Mouse (Mus musculus): ENCODE measurements around the gene Nat8f2.
"Not testable (repeated sequence)": the region's sequence is repeated elsewhere in the genome, so short reads cannot be mapped to it uniquely, and the experiment has no call there.

Nat8f2 gene

DNA sequence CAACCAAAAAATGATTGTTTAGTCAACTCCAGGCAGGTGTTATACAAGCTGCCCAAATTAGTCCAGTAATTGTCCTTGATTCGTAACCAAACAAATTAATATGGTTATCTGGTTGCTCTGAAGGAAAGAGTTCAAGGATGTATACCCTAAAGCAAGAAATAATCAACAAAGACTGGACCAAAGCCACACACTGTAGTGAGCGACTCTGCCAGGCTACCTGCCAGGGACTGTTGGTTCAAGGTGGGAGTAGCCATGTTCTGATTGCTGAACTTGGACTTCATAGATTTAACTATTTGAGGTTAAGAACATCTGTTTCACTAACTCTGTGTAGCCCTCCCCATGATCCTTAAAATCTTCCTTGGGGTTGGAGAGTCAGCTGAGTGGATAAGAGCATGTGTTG is 5.8 kb downstream of the Nat8f2 start:
- DNase-seq = no peak

DNA sequence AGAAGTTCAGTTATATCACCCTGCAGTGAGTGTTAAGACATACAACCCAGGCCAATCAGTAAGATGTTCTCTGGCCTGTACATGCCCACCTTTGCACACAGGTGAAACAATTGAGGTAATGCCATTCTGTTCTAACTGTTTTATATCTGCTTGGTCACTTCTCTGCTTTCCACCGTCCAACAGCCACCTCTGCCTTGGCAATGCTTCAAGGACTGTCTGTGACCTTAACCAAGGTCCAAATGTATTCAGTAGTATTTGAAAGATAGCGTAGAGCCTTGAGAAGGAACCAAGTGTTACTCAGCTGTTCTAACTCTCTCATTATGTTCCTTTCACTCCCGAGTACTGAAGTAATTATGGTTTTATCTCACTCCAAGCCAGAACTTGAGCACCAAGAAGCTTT is 6.4 kb downstream of the Nat8f2 start:
- DNase-seq = peak; percentile 28

DNA sequence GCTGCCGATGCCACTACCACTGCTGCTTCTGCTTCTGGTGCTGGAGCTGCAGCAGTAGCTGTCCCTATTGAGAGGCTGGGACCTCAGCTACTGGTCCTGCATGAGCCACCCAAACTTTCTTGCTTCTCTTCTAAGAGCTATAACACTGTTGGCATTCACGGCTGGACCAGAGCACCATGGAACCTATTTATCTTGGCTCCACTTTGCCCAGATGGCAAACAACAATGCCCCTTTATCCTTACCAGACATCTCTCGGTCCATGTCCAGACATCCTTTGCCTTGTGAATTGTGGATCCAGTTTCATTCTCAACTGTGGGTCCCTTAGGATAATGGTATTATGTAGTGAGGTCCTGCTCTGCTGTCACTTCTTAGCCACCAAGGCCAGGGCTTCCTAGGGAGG is 7.7 kb downstream of the Nat8f2 start:
- no peak for DNase-seq

DNA sequence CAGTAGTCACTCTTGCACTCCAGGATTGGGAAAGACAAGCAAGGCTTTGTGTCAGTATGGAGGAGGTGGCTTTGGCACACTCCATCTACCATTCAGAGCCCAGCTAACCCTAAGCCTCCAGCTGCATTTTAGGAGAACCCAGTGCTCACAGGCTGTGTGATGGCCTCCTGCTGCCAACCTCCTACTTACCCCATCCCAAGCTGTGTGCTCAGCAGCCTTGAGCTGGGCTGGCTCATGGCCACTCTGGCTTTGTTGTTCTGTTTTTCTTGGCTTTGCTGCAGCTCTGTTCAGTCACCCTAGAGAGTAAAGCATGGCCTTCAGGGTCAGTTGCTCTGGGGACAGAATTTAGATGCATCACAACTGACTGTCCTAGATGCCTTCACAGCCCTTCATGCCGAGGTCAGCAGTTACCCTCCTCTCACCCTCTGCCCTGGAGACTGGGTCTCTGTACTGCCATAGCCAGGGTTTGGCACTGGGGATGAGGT is 12.7 kb downstream of the Nat8f2 start:
- peak; percentile 72 for DNase-seq

DNA sequence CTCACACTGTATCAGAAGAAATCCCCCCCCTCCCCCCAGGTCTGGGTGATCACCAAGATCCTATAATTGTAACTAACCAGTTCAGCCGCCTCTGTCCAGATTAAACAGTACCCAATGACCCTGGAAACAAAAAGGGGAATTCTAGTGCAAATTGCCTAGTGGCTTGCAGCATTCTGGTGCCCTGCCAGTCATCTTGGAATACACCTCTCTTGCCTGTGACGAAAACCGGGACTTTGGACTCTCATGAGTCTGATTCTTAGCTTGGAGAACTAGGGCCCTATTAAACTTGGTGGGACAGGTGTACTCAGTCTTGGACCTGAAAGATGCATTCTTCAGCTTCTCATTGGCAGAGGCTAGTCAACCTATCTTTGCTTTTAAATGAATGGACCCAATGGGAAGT is 15.5 kb downstream of the Nat8f2 start:
- DNase-seq = peak; percentile 53

DNA sequence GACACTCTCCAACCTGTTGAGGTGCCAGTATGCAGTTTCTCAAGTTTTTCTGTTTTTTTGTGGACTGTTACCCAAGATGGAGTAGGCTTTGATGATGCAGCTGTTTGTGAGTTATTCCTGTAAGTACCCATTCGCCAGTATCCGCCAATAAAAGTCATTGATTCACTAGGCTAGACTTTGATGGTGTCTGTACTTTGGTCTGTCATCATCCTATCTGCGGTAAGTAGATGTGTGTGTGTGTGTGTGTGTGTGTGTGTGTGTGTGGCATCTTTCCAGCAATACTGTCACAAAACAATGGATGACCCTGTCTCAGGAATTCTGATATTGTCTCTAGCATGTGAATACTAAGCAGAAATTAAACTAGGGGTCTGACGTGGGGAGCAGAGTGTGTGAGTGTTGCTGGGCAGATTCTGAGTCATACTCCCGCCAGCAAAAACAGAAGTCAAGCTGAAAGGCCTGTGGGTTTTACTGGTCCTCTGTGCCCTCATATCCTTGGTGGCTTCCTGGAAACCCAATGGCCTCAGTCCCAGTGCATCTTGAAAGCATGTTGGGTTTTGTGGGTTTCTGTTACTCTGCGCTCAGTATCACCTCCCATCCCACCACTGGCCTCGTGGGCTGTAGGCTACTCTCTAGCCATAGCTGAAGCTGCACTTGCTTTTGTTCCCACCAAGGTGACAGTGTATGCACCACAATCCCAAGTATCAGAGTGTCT is 17.7 kb downstream of the Nat8f2 start:
- DNase-seq = no peak

DNA sequence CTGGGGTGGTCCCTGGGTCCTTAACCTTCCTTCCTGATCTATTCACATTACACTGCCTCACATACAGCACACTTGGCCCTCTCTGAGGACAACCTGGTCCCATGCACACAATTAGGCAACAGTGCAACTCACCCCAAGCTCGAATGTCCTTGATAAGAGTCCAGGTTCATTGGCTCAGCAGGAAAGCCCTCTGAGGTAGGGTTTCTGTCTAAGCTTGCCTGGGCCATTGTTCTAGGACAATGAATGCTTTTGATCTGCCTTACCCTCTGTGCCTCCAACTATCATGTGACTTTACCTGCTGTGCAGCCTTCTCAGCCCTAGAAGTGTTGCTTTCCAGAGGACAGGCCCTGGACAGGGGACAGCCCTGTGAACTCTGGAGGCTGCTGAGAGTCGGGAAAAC is 19.7 kb downstream of the Nat8f2 start:
- no peak for DNase-seq

DNA sequence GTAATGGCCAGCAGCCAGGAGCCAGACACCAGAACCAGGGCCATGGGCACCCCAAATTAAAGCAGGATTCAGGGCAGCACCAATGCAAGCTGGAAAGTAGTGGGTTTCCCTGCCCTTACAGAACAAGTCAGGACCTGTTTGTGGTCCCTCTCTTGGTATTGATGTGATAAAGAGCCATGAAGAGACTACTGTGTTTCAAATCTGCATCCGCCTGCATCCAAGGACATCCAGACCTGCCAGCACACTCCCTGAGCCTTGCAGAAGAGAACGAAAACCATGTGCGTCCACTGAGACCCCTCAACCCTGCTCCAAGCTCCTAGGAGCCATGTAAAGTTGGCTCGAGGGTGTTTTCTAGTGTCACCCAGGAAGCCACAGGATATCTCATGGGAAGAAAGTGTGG is 20.8 kb downstream of the Nat8f2 start:
- no peak for DNase-seq

DNA sequence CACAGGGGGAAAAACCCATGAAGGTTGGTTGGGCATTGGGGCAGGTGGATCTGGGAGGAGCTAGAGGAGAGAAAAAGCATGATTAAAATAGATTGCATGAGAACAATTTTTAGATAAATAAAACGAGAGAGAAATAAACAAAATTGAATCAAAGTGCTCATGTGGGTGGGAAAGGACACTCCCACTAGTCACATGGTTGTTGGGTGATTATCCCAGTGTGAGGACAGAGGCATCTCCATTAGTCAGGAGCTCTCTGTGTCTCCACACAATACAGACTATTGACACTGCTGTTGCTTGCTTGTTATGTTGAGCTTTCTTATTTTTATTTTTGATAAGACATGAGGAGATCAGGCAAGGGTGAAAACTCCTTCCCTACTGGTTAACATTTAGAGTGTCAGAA is 22.0 kb downstream of the Nat8f2 start:
- DNase-seq = no peak

DNA sequence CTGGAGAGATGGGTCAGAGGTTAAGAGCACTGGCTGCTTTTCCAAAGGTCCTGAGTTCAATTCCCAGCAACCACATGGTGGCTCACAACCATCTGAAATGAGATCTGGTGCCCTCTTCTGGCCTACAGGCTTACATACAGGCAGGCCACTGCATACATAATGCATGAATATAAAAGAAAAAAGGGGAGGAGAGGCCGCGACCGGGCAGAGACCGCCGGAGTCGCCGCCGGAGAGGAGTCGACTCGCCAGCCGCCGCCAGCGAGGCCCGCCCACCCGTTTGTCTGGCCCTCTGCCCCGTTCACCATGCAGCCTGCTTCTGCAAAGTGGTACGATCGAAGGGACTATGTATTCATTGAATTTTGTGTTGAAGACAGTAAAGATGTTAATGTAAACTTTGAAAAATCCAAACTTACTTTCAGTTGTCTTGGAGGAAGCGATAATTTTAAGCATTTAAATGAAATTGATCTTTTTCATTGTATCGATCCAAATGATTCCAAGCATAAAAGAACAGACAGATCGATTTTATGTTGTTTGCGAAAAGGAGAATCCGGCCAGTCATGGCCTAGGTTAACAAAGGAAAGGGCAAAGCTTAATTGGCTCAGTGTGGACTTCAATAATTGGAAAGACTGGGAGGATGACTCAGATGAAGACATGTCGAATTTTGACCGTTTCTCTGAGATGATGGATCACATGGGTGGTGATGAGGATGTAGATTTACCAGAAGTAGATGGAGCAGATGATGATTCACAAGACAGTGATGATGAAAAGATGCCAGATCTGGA is 25.1 kb downstream of the Nat8f2 start:
- not testable (repeated sequence) for DNase-seq

DNA sequence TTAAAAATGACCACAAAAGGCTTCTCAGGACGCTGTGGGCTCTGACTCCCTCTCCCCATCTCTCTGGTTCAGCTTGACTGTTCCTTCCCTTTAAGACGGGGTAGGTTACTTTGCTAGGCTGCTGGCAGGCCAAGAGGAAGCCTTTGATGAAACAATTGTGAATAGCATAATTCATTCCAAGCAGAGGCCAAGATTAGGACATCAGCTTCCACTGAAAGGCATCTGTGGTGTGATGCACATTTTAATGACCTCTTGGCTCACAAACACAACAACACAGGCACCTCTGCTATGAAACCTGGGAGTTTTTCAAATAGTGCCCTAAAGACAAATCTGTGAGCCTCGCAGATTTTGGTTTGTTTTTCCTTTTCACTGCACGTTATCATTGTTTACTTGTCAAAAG is 29.0 kb downstream of the Nat8f2 start:
- no peak for DNase-seq

DNA sequence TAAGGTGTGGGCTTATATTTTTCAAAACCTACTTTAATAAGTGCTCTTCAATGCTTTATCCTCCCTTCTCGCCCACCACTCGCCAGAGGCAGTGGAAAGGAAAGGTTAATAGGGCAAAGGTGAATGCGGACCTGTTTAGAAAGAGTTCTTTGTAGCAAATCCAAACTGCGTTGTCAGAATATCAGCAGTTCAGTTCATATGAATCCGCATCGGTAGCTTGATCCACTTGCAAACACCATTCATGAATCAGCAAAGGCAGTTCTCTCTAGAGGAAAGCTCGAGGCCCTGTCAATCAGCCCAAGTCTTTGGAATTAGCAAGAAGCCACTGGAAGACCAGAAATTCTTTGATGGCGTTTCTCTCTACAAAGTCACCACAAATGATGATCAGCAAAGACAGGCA is 30.3 kb downstream of the Nat8f2 start:
- DNase-seq = no peak

DNA sequence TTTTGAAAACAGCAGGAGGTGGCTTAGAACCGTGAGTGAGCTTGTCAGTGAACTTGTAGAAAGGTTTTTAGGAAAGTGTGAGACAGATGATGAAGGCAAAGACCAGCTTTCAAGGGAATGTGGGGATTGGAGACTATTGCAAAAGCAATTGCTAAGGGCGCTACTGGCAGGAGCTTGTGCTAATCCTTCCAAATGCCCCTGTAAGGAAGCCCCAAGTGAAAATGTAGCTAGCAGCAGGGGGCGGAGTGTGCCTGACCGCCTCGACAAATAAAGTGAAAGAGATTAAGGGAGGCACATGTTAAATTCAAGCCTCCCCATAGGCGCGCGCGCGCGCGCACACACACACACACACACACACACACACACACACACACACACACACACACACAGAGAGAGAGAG is 31.7 kb downstream of the Nat8f2 start:
- peak; percentile 60 for DNase-seq

DNA sequence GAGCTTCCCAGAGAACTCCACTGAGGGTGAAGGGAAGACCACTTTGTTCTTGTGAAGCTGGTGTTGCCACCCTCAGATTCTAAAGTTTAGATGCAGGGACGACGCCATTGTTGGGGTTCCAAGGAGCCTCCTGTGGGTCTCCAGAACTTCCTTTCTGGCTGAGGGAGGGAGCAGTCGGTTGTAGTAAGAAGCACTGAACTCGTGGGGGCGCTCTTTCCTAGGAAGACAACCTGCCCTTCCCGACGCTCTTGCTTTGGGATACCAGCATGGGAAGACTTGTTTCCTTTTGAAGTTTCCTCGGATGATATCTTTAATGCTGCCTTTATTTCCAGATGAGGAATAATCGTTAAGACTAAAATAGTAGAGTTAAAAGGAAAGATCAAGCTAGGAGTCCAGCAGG is 32.1 kb downstream of the Nat8f2 start:
- DNase-seq = peak; percentile 73

DNA sequence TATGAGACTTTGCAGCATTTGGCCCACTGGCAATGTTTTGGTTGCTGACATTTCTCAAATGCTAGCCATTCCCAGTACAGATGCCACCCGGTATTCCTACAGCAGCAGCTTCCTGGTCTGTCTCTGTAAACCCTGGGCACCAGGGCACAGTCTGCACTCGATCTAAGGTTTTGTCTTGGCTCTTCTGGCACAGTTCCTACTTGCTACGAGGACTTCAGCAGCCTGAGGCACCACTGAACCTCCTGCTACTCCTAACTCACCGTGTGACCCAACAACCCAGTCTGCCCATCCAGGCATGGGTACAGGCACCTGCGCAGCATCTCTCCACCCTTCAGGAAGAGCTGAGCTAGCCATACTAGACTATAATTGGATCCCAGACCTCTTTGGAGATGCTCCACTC is 32.9 kb downstream of the Nat8f2 start:
- DNase-seq = not testable (repeated sequence)

DNA sequence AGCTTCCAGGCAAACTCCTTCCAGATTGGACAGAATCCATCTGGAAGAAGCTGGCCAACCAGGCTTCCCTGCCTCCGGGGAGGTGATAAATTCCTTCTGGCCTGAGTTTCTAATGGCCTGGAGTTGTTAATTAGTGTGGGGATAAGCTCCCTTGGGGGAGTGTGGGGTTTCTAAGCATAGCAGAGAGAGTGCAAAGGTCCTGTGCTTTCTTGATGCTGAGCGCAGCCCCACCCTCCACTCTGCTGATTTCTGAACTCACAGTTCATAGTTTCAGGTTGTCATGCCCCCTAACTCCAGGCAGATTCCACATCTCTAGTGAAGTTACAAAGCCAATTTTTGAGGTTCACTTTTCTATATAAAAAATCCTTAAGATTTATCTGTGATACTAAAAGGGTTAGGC is 33.9 kb downstream of the Nat8f2 start:
- not testable (repeated sequence) for DNase-seq

DNA sequence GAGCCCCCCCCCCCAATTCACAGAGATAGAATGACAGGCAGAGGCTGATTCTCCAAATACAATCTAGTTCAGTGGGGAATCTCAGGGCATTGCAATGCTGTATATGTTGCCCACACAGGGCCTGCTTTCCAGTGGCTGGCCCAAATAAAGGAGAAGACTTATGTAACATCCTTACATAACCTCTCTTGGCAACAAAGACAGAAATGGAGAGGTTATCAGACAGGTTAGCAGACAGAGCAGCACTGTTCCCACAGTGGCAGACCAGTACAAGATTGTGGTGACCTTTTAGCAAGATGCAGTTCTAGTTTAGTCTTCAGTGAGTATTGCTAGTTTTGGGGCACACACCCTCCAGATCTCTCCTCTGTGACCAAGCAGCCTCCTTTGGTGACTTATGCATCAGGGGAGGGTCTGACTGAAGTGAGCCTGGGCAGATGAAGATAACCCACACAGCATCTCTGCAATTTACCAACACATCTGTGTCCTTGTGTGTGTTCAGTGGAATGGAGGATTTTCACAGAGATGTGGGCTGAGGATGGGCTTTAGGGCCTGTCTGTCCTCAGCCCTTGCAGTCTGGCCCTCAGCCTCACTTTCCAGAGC is 34.4 kb downstream of the Nat8f2 start:
- not testable (repeated sequence) for DNase-seq

DNA sequence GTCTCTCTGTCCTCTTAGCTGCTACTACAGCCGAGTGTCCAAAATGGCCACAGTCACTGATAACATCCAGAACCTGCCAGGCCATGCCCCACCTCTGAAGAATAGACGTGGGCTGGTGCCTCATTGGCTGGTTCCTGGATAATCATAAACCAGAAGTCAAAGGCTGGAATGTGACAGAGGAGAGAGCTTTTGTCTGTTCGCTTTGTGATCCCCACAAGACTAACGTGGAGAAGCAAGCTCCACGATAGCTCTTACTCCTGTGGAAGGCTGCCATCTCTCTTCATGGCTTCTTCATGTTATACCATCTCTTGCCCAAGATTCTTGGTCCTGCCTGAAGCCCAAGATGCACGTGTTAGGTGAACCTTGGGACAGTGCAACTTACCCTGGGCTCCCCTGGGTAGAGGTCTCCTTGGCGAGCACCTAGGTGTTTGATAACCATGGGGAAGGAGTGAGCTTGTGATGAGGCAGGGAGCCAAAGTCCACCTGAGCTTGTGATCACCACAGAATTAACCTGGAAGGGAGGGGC is 37.1 kb downstream of the Nat8f2 start, which contains the start of gene Nat8:
Gene Nat8, minus strand, starts transcription at position 287 of the 526 bp plus-strand sequence.
- DNase-seq = peak; percentile 56

DNA sequence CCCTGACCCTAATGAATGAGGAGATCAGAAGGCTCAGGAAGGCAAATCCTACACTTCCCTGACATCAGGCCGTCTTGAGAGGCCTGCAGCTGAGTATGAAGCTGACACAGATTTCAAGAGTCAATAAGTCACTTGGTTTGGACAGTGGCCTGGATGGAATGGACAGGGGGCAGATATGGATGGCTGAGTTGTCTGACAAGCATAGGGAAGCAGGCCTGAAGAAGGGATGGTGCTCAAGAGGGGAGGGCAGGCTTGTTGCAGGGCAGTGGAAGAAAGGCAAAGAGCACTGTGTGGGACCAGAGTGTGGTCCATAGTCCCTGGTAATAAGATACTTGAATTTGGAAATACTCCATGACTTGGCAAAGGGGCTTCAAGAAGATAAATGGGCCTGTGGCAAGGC is 39.5 kb downstream of the Nat8f2 start:
- DNase-seq = no peak

DNA sequence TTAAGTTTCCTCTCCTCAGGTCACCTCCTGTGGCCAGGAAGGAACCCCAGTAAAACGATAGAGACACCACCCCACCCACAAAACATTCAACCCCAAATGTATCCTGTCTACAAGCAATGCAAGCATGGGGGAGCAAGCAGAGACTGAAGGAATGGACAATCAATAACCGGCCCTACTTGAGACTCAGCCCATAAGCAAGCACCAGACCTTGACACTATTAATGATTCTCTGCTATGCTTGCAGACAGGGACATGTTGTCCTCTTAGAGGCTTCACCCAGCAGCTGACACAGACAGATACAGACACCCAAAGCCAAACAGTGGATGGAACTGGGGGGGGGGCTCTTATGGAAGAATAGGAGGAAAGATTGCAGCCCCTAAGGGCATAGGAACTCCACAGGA is 43.1 kb downstream of the Nat8f2 start:
- DNase-seq = no peak

DNA sequence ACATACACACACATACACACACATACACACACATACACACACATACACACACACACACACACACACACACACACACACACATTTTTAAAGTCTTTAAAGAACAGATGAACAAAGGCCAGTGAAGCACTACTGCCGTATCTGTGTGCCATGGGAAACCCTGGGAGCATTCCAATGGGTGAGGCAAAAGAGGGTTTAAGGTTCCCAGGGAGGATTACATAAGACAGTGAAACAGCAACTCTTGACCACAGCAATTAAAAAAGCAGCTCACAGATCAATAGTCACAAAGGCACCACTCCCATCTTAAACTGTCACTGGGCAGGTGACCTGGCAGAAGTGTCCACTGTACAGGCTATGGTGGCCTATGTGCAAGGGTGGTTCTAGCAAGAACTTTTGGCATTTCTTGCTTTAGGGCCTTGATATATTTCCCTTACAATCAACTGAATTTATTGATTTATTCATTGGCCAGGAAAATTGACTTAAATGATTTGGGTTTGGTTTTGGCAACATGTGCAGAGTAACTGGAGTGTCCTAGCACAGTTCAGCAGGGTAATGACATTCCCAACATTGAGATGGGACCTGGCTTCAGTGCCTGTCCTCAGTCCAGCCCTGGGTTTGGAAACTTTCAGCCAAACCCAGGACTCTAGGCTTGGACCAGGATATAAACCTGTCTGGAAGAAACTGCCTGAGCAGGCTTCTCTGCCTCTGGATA is 45.4 kb downstream of the Nat8f2 start:
- no peak for DNase-seq

DNA sequence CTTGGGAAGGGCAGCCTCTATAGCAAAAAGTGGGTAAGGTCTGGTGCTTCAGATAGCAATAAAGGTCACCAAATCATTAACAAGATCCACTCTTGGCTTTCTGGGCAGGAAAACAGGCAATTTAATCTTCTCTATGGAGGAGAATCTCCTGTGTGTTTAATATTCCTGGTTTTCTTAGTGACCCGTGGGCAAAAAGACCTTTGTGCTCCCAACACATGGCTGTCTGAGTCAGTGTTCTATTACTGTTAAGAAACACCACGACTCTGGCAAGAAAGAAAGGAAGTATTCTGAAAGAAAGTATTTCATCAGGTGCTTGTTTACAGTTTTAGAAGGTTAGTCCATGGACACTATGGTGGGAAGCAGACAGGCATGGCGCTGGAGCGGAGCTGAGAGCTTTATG is 46.7 kb downstream of the Nat8f2 start:
- DNase-seq = no peak

DNA sequence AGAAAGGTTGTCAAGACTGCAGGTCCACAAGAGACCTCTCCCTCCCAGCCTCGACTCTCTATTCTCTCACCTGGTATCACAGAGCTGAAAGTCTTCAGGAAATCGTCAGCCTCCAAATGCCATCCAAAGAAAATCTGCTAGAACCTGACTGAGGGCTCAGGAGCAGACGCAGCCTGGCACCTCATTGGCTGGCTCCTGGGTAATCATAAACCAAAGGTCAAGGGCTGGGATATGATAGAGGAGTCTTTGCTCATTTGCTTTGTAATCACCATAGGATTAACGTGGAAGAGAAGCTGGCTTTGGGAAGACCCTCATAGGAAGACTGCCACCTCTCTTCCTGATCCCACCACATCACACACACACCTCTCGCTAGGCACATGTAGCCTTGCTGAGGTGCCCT is 48.1 kb downstream of the Nat8f2 start, which contains the start of the genes Nat8f6 and Nat8f5:
Gene Nat8f6, minus strand, starts transcription at position 118 of the 400 bp plus-strand sequence.
Gene Nat8f5, minus strand, starts transcription at position 136 of the 400 bp plus-strand sequence.
- DNase-seq = no peak
